Mouse (Mus musculus): ENCODE data around the gene Birc3.
"Not testable (repeated sequence)": the region's sequence is repeated elsewhere in the genome, so short reads cannot be mapped to it uniquely, and the experiment has no call there.

Gene Birc3

DNA sequence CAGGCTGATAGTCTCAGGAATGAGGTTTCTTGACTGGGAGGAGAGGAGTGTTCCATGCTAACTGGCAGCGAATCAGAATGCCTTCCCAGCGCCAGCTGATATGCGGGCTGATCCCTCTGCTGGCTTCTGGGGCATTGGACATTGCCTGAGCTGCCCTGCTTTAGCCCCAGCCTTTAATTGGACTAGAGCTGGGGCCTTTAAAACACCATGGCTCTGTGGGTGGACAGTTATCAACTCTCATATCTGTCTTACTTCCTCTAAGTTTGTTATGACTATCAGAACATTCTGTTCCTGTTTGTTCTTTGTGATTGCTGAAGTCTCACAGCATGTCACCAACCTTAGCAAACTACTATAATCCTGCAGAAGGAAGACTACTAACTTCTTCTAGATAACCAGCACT lies 5.0 kb downstream of the Birc3 start:
- no peak for DNase-seq (ENCODE audit: low spot score)

DNA sequence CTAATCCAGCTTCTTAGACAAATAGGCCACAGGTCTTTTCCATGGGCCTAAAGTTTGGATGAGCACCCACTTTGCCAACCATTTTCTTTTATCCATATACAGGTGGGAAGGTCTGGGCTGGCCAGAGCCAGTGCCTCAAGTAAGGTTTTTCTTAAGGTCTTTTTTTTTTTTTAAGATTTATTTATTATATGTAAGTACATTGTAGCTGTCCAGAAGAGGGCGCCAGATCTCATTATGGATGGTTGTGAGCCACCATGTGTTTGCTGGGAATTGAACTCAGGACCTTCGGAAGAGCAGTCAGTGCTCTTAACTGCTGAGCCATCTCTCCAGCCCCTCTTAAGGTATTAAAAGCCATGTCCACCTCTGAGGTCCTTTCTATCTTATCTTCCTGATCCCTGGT lies 6.0 kb downstream of the Birc3 start:
- not testable (repeated sequence) for DNase-seq (ENCODE audit: low spot score)

DNA sequence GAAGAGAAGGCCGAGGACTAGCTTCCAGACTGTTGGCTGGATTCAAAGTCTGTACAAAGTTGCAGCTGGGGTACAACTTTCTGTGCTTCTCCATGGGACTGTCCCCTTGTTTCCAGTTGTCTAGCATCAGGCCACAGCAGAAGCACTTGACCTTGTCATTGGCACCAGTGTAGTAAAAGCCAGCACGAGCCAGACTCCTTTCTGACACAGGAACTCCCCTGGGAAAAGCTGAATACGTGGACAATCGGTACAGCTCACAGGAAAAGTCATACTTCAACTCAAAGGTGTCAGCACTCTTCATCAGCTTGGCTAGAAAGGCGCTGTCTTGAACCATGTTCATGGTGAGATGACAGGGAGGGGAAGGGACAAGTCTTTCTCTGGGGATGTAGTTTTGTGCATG lies 12.0 kb downstream of the Birc3 start:
- no peak for DNase-seq (ENCODE audit: low spot score)

DNA sequence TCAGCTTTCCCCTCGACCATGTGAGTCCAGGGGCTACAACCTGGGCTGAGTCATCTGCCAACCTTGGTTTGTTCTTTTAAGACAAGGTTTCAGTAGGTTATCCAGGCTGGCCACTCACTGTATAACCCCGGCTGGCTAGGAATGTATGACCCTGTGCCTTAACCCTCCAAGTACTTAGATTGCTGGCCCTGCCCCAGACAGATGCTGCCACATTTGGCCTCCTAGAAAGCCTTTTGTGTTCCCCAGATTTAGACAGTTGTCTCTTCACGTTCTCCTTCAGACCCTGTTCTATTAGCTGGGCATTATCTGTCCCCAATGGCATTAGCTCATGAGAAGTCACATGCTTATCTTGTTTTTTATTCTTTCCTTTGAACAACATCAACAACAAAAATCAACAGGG lies 17.1 kb downstream of the Birc3 start:
- DNase-seq (ENCODE audit: low spot score): no peak

DNA sequence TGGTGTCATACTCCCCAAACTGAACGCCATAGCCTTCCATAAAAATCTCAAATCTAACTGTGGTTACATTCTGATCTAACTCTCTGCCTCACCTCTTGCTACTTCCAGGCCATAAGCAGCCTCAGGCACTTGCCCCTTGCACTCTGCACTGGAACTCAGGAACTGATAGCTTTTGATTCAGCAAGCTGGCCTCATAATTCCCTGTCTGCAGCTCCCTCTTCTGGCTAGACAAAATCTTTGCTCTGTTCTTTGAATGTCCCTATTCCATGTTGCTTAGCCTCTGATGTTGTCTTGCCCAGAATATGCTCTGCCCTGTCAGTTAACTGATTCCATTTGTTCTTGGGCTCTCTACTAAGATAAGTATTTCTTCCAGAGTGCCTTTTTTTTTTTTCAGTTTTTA lies 17.6 kb downstream of the Birc3 start:
- peak; percentile 43 for DNase-seq (ENCODE audit: low spot score)

DNA sequence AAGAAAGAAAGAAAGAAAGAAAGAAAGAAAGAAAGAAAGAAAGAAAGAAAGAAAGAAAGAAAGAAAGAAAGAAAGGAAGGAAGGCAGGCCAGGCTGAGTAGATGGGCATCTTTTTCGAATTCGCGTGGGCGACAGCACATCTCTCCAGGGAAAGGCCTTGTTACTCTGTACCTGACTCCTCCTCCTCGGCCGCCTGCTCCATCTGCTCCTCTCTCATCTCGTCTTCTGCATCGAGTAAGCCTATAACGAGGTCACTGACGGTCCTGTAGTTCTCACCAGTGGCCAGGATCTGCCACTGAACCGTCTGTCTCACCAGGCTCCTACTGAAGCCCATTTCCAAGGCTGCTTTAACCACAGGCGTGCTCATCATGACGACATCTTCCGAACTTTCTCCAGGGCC lies 18.8 kb downstream of the Birc3 start:
- not testable (repeated sequence) for DNase-seq (ENCODE audit: low spot score)

DNA sequence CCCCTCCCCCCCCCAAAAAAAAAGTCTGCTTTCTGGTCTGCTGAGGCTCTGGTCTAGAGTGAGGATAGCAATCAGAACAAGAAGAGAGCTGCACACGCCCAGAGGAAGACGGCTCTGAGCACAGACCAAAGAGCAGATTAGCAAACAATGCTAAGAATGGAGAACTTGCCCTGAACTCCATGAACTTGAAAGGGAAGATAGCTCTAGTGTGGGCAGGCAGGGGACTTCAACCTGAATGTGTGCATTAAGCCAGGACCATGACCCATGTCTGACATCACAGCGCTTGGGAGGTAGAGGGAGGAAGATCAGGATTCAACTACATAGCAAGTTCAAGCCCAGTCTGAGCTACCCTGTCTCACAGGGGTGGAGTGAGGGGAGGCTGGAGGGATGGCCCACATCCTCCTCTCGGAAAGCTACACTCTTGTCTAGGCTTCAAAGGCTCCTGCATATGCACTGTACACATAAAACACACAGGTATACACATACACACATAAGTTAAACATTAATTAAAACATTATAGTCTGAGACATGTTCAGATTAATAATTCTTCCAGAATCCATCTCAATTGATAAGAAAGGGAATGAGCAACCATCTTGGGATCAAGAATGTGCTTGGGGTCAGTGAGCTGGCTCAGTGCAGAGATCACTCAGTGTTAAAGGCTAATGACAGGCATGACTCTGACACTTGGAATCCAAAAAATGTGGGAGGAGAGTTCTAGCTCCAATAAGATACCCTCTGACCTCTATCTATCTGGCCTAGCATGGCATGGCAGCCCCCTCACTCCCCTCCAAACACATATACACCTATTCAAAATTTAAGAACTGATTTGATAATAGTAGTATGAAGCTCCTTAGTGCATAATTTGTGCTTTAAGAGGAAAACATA lies 20.4 kb downstream of the Birc3 start:
- DNase-seq (ENCODE audit: low spot score): no peak

DNA sequence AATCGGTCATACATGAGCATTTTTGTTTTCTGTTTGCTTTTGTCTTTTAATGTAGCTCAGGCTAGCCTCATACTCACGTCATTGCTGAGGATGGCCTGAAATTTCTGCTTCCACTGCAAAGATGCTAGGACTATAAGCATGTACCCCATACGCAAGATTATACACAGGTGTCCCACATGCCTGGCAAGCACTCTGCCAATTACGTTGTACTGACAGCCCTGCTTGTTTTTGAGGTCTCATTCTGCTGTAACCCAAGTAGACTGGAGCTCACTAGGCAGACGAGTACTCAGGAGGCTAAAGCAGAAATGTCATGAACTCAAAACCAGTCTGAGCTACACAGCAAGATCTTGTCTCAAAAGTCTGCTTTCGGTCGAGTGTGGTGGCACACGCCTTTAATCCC lies 21.1 kb downstream of the Birc3 start:
- no peak for DNase-seq (ENCODE audit: low spot score)

DNA sequence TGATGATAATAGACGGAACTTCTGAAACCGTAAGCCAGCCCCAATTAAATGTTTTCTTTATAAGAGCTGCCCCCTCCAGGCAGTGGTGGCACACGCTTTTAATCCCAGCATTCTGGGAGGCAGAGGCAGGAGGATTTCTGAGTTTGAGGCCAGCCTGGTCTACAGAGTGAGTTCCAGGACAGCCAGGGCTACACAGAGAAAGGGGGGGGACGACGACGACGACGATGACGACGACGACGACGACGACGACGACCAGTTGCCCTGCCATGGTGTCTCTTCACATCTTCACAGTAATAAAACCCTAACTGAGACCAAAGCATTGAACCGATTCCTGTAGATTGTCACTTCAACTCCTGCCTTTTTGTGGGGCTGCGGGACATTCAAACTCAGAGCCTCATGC lies 24.8 kb downstream of the Birc3 start:
- no peak for DNase-seq (ENCODE audit: low spot score)

DNA sequence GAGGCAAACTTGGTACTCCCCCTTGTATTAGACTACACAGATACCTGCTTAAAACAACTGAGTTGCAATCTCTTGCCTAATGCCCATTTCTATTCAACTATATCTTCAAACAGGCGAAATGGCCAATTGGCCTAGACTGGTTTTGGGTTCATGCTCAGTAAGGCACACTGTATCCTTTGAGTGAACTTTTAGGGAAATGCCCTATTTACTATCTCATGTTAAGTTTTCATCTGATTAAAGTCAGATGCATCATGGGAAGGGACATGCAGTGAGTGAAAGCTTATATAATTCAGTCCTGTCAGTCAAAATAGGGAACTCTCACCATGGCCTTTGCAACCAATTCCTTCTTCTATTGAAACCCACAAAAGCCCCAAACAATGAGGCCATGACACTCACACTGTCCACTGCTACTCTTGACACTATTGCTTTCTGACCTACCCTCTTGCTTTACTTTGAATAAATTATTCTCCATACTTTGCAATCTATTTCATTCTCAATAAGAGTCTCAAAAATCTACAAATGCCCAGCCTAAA lies 26.3 kb downstream of the Birc3 start:
- no peak for DNase-seq (ENCODE audit: low spot score)

DNA sequence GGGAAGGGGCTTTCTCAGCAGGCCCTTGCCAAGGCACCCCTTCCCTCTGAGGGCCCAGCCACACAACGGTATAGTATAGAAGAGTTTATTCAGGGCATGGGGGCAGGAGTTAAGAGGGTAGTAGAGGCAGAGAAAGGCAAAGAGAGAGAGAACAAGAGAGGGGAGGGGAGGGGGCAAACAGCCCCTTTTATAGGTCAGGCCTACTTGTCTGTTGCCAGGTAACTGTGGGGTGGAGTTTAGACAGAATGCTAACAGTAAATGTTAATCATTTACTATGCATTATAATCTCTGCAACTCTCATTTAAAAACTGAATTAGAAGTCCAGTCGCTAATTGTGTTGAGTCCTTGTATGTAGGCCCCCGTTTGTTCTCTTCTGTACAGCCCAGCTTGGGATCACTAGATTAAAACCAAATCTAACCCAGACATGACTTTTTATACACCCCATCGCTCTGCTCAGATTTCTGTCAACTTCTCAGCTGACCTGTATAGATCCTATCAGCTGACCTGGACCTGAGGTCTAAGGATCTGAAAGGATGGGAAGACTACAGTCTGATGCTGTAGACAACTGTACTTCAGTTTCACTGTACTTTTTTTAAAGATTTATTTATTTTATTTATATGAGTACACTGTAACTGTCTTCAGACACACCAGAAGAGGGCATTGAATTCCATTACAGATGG lies 27.6 kb downstream of the Birc3 start:
- DNase-seq (ENCODE audit: low spot score): no peak

DNA sequence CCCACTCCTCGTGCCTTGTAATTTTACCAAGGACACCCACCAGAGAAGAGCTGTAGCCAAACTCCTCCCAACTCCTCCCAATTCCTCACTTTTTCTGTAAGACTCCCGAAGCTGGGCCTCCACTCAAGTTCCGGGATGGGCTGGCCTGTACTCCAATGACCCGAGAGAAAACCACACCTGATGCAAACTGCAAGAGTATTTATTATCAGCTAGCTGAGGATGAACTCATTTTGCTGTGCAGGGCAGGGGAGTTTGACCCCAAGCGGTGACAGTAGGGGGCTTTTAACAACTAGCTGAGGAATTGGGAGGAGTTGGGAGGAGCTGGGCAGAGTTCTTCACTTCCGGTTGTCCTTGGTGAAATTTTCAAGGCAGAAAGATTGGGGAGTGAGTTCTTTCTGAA lies 31.8 kb downstream of the Birc3 start:
- no peak for DNase-seq (ENCODE audit: low spot score)

DNA sequence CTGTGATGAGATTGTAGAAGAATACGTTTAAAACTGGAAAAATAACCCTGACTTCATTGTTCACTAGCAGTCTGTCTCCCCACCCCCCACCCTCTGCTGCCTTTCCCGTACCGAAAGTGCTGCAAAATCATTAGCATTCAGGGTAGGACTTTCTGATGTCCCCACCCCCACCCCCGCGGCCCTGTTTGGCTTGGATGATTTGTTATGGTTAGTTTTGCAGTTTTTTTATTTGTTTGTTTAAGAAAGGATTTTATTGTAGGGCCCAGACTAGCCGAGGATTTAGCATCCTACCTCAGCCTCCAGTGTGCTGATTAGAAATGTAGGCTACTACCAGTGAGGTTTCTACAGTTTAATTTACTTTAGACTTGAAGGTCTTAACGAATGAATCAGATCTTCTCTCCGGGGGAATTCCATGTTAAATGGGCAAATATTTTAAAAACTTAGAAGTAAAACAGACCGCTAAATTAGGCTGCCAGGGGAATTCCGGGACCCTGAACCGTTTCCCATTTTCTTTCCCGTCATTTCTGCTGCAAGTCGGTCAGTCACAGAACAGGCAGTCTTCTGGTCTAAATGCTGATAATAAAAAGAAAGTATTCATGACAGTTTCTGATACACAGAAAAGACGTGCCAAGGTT lies 35.1 kb downstream of the Birc3 start:
- peak; percentile 41 for DNase-seq (ENCODE audit: low spot score)

DNA sequence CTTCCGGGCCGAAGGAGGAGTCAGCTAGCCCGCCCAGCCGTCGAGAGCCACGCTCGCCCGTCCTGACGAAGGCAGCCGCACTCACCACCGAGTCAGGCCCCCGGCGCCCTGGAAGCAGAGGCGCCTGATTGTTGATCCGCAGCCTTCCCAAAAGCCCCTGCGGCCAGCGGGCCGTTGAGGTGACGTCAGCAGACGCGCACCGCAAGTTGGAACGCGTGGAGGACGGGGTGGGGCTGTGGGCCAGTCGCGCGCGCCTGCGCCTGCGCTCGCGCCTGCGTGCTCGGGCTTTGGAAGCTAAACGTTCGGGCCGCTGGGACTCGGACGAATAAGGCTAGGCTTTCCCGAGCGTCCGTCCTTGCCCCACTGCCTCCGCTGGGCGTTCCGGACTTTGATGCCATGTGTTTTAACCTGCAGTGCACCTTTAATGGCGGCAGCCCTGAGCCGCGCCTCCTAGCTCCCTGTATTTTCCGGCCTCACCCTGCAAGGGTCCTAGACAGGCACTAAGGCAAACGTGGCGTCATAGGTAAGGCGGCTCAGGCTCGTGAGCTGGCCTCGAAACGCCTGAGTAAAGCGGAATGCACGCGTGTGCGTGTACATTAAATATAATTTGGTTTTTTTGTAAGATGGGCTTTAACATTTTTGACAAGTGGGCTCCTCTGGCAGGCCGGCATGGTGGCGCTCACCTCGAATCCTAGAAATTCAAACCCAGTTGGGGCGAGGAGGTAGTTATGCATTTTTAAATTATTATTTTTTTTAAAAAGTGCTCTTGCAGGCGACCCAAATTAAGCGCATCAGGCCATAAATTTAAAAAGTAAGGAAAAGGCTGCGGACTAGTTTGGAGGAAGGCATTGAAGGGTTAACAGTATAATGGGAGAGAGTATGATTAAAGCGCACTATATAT lies 35.8 kb downstream of the Birc3 start, which contains the start of gene Birc2:
Birc2 (minus strand) TSS at position 160 of the 901 bp plus-strand sequence.
- peak; percentile 95 for DNase-seq (ENCODE audit: low spot score)

DNA sequence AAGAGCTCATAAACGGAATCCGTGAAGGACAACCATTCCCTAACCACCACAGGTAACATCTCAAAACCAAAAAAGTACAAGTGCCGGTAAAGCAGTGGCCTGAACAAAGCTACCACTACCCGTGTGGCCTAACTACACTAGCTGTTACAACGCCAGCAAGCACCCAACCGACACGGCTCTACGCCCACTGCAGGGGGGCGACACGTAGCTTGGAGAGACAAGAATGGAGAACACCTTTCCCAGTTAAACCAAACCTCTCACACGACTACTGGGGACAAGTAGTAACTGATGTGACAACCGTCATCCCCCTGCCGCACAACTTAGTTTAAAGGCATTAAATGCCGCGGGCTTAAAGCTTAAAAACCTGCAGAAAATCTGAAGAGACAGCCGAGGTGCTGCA lies 36.7 kb downstream of the Birc3 start:
- DNase-seq (ENCODE audit: low spot score): peak; percentile 52

DNA sequence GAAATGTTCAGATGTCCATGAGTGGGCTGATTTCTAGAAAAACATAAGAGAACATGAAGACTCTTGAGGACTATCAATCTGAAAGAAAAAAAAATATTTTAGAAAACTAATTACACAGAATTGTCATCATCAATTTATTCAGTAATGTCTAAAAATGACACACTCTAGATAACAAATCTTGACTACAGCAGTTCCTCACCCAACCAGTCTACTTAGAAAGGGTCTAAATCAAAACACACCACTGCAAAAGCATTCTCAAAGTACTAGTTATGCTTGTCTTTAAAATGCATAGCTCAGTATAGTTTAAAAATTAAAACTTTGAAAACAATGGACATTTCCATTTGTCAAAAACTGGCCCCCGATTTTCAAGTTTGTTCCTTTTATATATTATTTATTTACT lies 37.7 kb downstream of the Birc3 start:
- no peak for DNase-seq (ENCODE audit: low spot score)

DNA sequence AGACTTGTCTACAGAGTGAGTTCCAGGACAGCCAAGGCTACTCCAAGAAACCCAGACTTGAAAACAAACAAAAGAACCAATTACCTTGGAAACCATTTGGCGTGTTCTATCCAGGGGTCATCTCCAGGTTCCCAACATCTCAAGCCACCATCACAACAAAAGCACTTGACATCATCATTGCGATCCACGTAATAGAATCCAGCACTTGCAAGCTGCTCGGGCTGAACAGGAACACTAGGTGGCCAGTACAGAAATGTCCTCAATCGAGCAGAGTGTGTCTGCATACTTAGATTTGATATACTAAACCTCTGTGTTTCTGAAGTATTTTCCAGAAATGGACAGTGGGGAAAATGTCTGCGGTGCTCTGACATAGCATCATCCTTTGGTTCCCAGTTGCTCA lies 39.6 kb downstream of the Birc3 start:
- DNase-seq (ENCODE audit: low spot score): no peak

DNA sequence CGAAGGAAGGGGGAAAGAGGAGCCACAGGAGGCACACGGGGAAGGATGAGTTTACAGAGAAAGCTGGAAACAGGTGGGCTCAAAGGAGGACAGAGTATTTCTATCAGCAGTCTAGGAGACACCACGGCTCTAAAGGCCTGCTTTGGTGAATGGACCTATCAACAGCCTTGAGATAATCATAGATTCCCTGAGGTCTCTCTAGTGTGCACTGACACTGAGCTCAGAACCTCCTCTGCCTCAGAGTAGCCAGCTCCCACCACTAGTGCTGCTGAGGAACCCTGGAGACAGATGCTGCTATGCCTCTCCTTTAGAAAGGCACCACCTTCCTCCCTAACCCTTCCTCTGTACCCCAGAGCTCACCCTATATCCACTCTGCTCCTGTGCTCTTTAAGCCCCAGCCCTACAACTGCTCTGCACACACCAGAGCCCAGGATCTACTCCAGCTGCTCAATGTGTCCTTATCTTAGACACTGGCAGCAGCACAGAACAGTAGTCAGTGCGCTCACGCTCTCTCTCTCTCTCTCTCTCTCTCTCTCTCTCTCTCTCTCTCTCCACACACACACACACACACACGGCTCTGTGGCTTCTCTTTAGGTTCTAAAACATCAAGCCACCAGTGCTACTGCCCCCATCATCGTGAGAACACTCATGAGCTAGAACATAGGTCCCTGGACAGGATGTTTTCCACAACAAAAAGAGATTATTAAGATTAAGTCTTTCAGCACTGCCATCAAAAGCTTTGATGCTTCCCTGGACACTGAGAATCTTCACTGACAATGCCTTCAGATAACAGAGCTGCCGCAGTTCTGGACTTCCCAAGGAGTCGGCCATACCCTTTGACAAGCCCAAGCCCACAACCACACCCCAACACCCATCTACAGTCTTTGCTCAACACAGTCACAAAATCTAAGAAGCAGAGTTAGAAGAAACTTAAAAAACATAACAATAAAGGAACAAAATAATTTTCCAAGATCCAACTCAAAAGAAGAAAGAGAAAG lies 43.2 kb downstream of the Birc3 start:
- DNase-seq (ENCODE audit: low spot score): peak; percentile 11

DNA sequence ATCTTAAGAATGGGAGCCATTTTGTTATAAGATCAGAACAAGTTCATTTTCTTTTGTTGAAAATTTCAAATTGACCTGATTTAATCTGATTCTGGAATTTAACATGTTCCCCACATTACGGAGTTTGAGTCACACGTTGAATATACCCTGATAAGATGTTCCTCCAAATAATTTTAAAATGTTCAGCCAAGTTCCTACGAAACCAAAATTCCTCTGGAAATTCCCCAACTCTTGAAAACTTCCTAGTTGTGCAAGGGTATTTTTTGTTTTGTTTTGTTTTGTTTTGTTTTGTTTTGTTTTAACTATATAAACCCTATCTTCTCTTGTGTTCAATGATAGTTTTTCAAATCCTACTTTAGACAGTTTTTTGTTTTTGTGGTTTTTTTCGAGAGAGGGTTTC lies 44.3 kb downstream of the Birc3 start:
- DNase-seq (ENCODE audit: low spot score): no peak

DNA sequence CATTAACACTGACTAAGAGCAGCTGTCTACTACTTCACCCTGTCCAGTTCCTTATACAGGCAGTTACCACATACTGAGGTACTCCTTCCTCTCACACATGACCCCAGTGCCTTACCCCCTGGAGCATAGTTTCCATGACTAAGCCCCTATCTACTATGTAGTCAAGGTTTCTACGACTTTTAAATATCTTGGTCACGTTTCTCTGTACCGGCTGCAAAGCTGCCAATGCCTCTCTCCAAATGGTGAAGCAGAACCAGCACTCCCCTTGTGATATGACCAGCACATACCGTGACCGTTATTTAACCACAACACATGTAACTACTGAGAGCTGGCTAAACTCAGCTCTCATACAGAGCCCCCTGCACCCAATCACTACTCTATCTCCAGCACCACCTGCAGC lies 48.1 kb downstream of the Birc3 start:
- no peak for DNase-seq (ENCODE audit: low spot score)
